In genomic region chr1:160919383-160919782, GRCm38 (mm10) we compare ENCODE assay signal across 26 mouse cellular contexts.
"Had no signal": no experiment of that assay in that cellular context is flagged by ENCODE, and none has a peak within 500 bp of the region (broad histone marks: within the 10 kb centered on the region; RNA-seq: fewer than 3 reads in every experiment).

No protein-coding gene starts in this region.

- DNase-seq: forebrain, postnatal 0 days; gastrocnemius, postnatal 14 days; gastrocnemius, postnatal 36 days; heart, adult 18-20 months; heart, postnatal 10 days; heart, postnatal 4 days; kidney, adult 18-20 months; kidney, adult 9 months; kidney, postnatal 10 days; kidney, postnatal 25 days; kidney, postnatal 4 days; left cerebral cortex, postnatal 4 days had no signal

- H3K4me2 ChIP-seq: heart, embryonic 12.5 days; hindbrain, embryonic 12.5 days; hindbrain, embryonic 14.5 days; intestine, embryonic 15.5 days; limb, embryonic 13.5 days; limb, embryonic 15.5 days; liver, embryonic 12.5 days had no signal

- H3K4me1 ChIP-seq: hindbrain, embryonic 10.5 days; hindbrain, embryonic 12.5 days; intestine, embryonic 15.5 days; limb, embryonic 13.5 days; limb, embryonic 15.5 days had no signal

- H3K27me3 ChIP-seq: heart, embryonic 12.5 days; hindbrain, embryonic 12.5 days; intestine, embryonic 15.5 days; limb, embryonic 13.5 days; limb, embryonic 15.5 days; liver, embryonic 12.5 days had no signal

- H3K9me3 ChIP-seq: heart, embryonic 10.5 days; heart, embryonic 12.5 days; hindbrain, embryonic 10.5 days; hindbrain, embryonic 12.5 days; intestine, embryonic 15.5 days; limb, embryonic 13.5 days; limb, embryonic 15.5 days; liver, embryonic 12.5 days had no signal

- H3K36me3 ChIP-seq: heart, embryonic 12.5 days; intestine, embryonic 15.5 days; limb, embryonic 15.5 days; liver, embryonic 12.5 days had no signal

- H3K4me3 ChIP-seq: heart, embryonic 10.5 days; heart, embryonic 12.5 days; hindbrain, embryonic 10.5 days; hindbrain, embryonic 12.5 days; intestine, embryonic 15.5 days; layer of hippocampus, adult 2 months; left cerebral cortex, adult 2 months; limb, embryonic 13.5 days; limb, embryonic 15.5 days; liver, embryonic 12.5 days had no signal

- H3K9ac ChIP-seq: forebrain, postnatal 0 days; heart, embryonic 12.5 days; hindbrain, embryonic 12.5 days; hindbrain, embryonic 14.5 days; intestine, embryonic 15.5 days; limb, embryonic 13.5 days; limb, embryonic 15.5 days; liver, embryonic 12.5 days had no signal

- H3K27ac ChIP-seq: heart, embryonic 10.5 days; hindbrain, embryonic 10.5 days; hindbrain, embryonic 12.5 days; hindbrain, embryonic 14.5 days; intestine, embryonic 15.5 days; layer of hippocampus, adult 2 months; left cerebral cortex, adult 2 months; limb, embryonic 13.5 days; limb, embryonic 15.5 days; liver, embryonic 12.5 days had no signal

- ATAC-seq: forebrain, postnatal 0 days; hindbrain, embryonic 16.5 days; inflammation-experienced regulatory T-cells, adult 6 months; intestine, embryonic 15.5 days; intestine, postnatal 0 days; liver, embryonic 12.5 days had no signal
